Mouse (Mus musculus) v-Abl transformed pro-B cells (cell line): ENCODE results near the gene Nfrkb.

Experiments used
- in situ Hi-C, 2 experiments: fragments of 400-800 bp; cut with MboI; formaldehyde crosslinking; loops; one replicate each; pipeline ENCODE4 v1.15.1; 2025; ENCODE audit not compliant: unreplicated experiment in 2 of 2

Gene Nfrkb

GRCm38 (mm10) chr9:31412165-31412564 lies 26.2 kb downstream of the Nfrkb start:
- in situ Hi-C loops: no loop called here

GRCm38 (mm10) chr9:31418821-31419220 lies 32.8 kb downstream of the Nfrkb start:
- in situ Hi-C loops: no loop called here

GRCm38 (mm10) chr9:31422143-31422542 lies 36.2 kb downstream of the Nfrkb start:
- in situ Hi-C loops: no loop called here

GRCm38 (mm10) chr9:31428971-31429370 lies 43.0 kb downstream of the Nfrkb start:
- in situ Hi-C loops: no loop called here

- in situ Hi-C loops: no loop called here
Measured at GRCm38 (mm10) chr9:31430011-31430410, 44.0 kb downstream of the Nfrkb start.

GRCm38 (mm10) chr9:31431751-31432150 lies 45.8 kb downstream of the Nfrkb start:
- in situ Hi-C loops: no loop called here

- in situ Hi-C loops: no loop called here
Measured at GRCm38 (mm10) chr9:31432336-31432975, 46.5 kb downstream of the Nfrkb start.

- in situ Hi-C loops: no loop called here
Measured at GRCm38 (mm10) chr9:31433431-31433830, 47.4 kb downstream of the Nfrkb start.

- in situ Hi-C loops: no loop called here
Measured at GRCm38 (mm10) chr9:31435415-31435814, 49.4 kb downstream of the Nfrkb start.

GRCm38 (mm10) chr9:31437861-31438260 lies 51.9 kb downstream of the Nfrkb start:
- in situ Hi-C loops: no loop called here

GRCm38 (mm10) chr9:31438834-31439233 lies 52.8 kb downstream of the Nfrkb start:
- in situ Hi-C loops: no loop called here

- in situ Hi-C loops: no loop called here
Measured at GRCm38 (mm10) chr9:31439341-31439740, 53.3 kb downstream of the Nfrkb start.

GRCm38 (mm10) chr9:31440366-31440765 lies 54.4 kb downstream of the Nfrkb start:
- in situ Hi-C loops: no loop called here

- in situ Hi-C loops: no loop called here
Measured at GRCm38 (mm10) chr9:31441487-31441886, 55.5 kb downstream of the Nfrkb start.

- in situ Hi-C loops: no loop called here
Measured at GRCm38 (mm10) chr9:31444236-31444635, 58.2 kb downstream of the Nfrkb start.

GRCm38 (mm10) chr9:31449145-31449772 lies 63.3 kb downstream of the Nfrkb start:
- in situ Hi-C loops: no loop called here

- in situ Hi-C loops: no loop called here
Measured at GRCm38 (mm10) chr9:31452166-31452565, 66.2 kb downstream of the Nfrkb start.

- in situ Hi-C loops: no loop called here
Measured at GRCm38 (mm10) chr9:31454356-31454755, 68.4 kb downstream of the Nfrkb start.

GRCm38 (mm10) chr9:31463190-31463589 lies 77.2 kb downstream of the Nfrkb start:
- in situ Hi-C loops: no loop called here

GRCm38 (mm10) chr9:31463692-31464474 lies 77.9 kb downstream of the Nfrkb start, which contains the start of gene Tmem45b:
Tmem45b (minus strand) TSS chr9:31464462.
- in situ Hi-C loops: no loop called here
